Mouse (Mus musculus): ENCODE measurements around the gene Ndufv3.

- no peak for TF ChIP-seq CTCF (IDR thresholded peaks at IDR 0.05; ENCODE audit: low read depth)
- no peak for TF ChIP-seq EP300 (IDR thresholded peaks at IDR 0.05; ENCODE audit: low read depth)
These were observed 49.8 kb downstream of the Ndufv3 start for GRCm38 (mm10) chr17:31569756-31570155.
